Mouse (Mus musculus): ENCODE results near the gene Srrd. TPM values are rescaled to one million over a fixed set of nuclear protein-coding genes. Genes with fewer than 3 reads are reported as not detected.
A peak's percentile ranks its signal among the peaks of the same experiment; 100 is the strongest.

Gene Srrd
- total and polyA plus RNA-seq, 3 experiments, result 18.5 to 28.0 (median 21.3) TPM

DNA sequence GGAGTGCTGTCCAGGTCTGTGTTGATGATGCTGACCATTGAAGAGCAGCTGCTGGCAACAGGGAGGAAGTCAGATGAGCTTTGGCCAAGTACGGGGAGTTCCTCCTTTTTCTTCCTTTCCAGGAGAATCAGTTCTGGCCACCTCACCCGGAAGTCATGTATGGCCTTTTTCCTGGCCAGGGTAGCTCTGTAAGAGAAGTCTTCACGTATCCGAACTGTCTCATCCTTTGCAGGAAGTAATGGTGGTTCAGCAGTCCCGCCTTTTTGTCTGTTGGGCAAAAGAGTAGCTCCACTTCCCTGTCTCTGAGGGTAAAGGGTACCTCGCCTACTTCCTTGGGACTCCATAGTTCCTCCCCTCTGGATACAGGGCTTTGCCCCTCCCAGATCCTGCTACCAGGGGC lies 12.7 kb upstream of the Srrd start:
- peaks cover 88% of the 10 kb centered on the region for H3K36me3 ChIP-seq (replicated peaks)
- H3K9me3 ChIP-seq (replicated peaks), result no peaks in the 10 kb centered on the region
- no peak overlapping the region for H3K4me3 ChIP-seq (ENCODE audit: low read depth, low read length)
- TF ChIP-seq POLR2AphosphoS5 (IDR thresholded peaks at IDR 0.05; ENCODE audit: insufficient replicate concordance, low read depth, low read length) (no peak), GATA1 (IDR thresholded peaks at IDR 0.05; ENCODE audit: borderline replicate concordance, low read length) (no peak), TAL1 (conservative IDR thresholded peaks at IDR 0.05; ENCODE audit: low read depth, low read length) (no peak), GATA2 (IDR thresholded peaks at IDR 0.05; ENCODE audit: borderline replicate concordance, low read depth, low read length) (no peak), CTCF (IDR thresholded peaks at IDR 0.05; ENCODE audit: low read depth, low read length) (no peak)
- DNase-seq (ENCODE audit: low spot score), result no peak
- ATAC-seq (ENCODE audit: extremely low read depth, insufficient number of reproducible peaks, low FRiP score, poor library complexity, severe bottlenecking), result no peak
- H3K27me3 ChIP-seq (ENCODE audit: insufficient read depth, low read length), result no peaks in the 10 kb centered on the region
- peaks cover 63% of the 10 kb centered on the region for H3K4me1 ChIP-seq (ENCODE audit: insufficient read depth, low read depth, low read length)

DNA sequence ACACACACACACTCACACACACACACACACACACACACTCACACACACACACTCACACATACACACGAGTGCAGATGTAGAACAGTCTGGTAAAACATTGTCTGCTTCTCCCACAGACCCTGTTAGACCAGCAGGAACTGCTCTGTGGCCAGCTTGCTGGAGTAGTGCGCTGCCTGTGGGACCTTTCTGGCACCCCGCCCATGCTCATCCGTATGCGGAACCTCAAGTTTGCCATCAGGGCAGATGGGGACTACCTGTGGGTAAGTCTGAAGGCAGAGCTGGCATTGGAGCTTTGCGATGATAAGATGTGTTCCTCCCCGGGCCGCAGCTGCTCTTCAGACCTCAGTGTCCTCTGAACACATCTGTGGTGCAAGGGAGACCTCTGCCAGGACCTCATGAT lies 6.3 kb upstream of the Srrd start:
- ATAC-seq (ENCODE audit: extremely low read depth, insufficient number of reproducible peaks, low FRiP score, poor library complexity, severe bottlenecking), result no peak
- H3K9me3 ChIP-seq (replicated peaks), result no peaks in the 10 kb centered on the region
- DNase-seq (ENCODE audit: low spot score), result no peak
- H3K4me1 ChIP-seq (ENCODE audit: insufficient read depth, low read depth, low read length), result peaks cover 46% of the 10 kb centered on the region
- no peaks in the 10 kb centered on the region for H3K27me3 ChIP-seq (ENCODE audit: insufficient read depth, low read length)
- peaks cover 96% of the 10 kb centered on the region for H3K36me3 ChIP-seq (replicated peaks)
- TF ChIP-seq POLR2AphosphoS5 (IDR thresholded peaks at IDR 0.05; ENCODE audit: insufficient replicate concordance, low read depth, low read length) (no peak), GATA1 (IDR thresholded peaks at IDR 0.05; ENCODE audit: borderline replicate concordance, low read length) (no peak), GATA2 (IDR thresholded peaks at IDR 0.05; ENCODE audit: borderline replicate concordance, low read depth, low read length) (no peak), TAL1 (conservative IDR thresholded peaks at IDR 0.05; ENCODE audit: low read depth, low read length) (no peak), CTCF (IDR thresholded peaks at IDR 0.05; ENCODE audit: low read depth, low read length) (no peak)
- no peak overlapping the region for H3K4me3 ChIP-seq (ENCODE audit: low read depth, low read length)

DNA sequence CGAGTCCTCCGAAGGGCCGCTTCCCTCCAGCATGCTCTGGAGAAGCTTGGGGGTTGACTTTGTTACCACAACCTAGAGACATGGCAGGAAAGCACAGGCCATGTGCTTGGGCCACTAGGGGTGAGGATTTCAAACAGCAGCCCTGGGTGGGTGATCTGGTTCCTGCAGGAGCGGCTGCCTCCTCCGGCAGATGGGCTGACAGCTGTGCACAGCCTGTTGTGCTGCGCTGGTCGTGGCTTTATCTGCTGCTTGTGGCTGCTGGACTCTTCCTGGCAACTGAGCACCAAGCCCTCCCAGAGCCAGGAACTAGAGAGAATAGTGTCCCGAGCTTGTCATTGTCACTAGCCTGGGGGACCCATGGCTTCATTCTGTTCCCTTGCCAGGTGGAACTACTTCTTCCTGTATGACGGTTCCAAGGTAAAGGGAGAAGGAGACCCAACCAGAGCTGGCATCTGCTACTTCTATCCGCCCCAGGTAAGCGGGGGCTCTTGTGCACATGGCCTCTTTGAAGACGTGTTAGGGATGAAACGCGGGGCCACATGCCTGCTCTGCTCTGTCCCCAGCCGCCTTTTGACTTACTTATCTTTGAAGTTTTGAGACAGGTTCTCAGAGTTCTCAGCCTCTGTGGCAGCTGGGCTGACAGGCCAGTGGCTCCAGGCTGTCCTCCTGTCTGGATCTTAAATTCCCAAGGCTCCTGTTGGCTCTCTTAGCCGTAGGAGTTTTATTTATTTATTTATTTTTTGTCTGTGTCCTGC lies 3.5 kb upstream of the Srrd start:
- Histone ChIP-seq H3K36me3 (replicated peaks) (peaks cover 72% of the 10 kb centered on the region), H3K4me3 (ENCODE audit: low read depth, low read length) (peak overlapping the region; percentile 50; the same call in 1 of the 2 replicates), H3K4me1 (ENCODE audit: insufficient read depth, low read depth, low read length) (peaks cover 64% of the 10 kb centered on the region), H3K9me3 (replicated peaks) (no peaks in the 10 kb centered on the region), H3K27me3 (ENCODE audit: insufficient read depth, low read length) (no peaks in the 10 kb centered on the region)
- TF ChIP-seq TAL1 (conservative IDR thresholded peaks at IDR 0.05; ENCODE audit: low read depth, low read length) (no peak), POLR2AphosphoS5 (IDR thresholded peaks at IDR 0.05; ENCODE audit: insufficient replicate concordance, low read depth, low read length) (no peak), CTCF (IDR thresholded peaks at IDR 0.05; ENCODE audit: low read depth, low read length) (no peak), GATA2 (IDR thresholded peaks at IDR 0.05; ENCODE audit: borderline replicate concordance, low read depth, low read length) (no peak), GATA1 (IDR thresholded peaks at IDR 0.05; ENCODE audit: borderline replicate concordance, low read length) (no peak)
- ATAC-seq (ENCODE audit: extremely low read depth, insufficient number of reproducible peaks, low FRiP score, poor library complexity, severe bottlenecking), result no peak
- DNase-seq (ENCODE audit: low spot score), result no peak

DNA sequence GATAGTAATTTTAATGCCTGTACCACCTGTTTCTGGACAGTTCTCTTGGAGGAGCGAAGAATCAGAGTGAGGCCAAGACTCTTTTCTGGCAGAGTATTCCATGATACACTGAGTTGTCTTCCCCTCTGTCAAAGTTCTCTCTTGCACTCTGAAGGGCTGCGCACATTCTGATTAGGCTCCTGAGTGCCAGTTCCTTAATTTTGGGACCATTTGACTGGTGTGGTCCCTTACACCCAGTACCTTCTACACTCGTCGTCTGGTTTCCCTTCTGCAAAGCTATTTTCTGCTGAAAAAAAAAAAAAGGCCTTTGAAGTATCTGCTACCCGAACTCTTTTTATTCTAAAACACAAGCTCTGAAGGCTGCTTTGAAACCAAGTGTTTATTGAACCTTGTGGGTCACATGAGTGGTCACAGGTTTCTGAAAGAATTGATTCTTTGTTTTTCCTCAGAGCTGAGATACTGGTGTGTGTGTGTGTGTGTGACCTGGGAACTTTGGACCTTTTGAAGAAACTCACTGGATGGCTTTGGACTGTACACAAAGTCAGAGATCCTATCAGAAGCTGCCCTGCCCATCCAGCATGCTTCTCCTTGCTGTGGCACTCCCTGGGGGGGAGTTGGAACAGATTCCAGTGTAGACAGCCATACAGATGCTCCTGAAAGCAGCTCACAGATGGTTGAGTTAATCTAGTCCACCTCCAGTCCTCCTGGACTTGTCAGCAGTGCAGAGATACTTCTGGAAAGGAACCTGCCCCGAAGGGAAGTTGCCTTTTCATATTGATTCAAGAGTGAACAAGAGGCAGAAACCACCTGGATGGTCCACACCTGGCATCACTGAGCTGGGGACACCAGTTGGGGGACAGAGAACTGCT lies 1.5 kb upstream of the Srrd start:
- peaks cover 66% of the 10 kb centered on the region for H3K4me1 ChIP-seq (ENCODE audit: insufficient read depth, low read depth, low read length)
- H3K36me3 ChIP-seq (replicated peaks), result peaks cover 72% of the 10 kb centered on the region
- no peak for TF ChIP-seq CTCF (IDR thresholded peaks at IDR 0.05; ENCODE audit: low read depth, low read length)
- TF ChIP-seq GATA1 (IDR thresholded peaks at IDR 0.05; ENCODE audit: borderline replicate concordance, low read length), result no peak
- no peak for TF ChIP-seq GATA2 (IDR thresholded peaks at IDR 0.05; ENCODE audit: borderline replicate concordance, low read depth, low read length)
- no peak for TF ChIP-seq TAL1 (conservative IDR thresholded peaks at IDR 0.05; ENCODE audit: low read depth, low read length)
- TF ChIP-seq POLR2AphosphoS5 (IDR thresholded peaks at IDR 0.05; ENCODE audit: insufficient replicate concordance, low read depth, low read length), result no peak
- H3K27me3 ChIP-seq (ENCODE audit: insufficient read depth, low read length), result no peaks in the 10 kb centered on the region
- no peak for ATAC-seq (ENCODE audit: extremely low read depth, insufficient number of reproducible peaks, low FRiP score, poor library complexity, severe bottlenecking)
- H3K4me3 ChIP-seq (ENCODE audit: low read depth, low read length), result no peak overlapping the region; the same call in 1 of the 2 replicates
- no peak for DNase-seq (ENCODE audit: low spot score)
- H3K9me3 ChIP-seq (replicated peaks), result no peaks in the 10 kb centered on the region

DNA sequence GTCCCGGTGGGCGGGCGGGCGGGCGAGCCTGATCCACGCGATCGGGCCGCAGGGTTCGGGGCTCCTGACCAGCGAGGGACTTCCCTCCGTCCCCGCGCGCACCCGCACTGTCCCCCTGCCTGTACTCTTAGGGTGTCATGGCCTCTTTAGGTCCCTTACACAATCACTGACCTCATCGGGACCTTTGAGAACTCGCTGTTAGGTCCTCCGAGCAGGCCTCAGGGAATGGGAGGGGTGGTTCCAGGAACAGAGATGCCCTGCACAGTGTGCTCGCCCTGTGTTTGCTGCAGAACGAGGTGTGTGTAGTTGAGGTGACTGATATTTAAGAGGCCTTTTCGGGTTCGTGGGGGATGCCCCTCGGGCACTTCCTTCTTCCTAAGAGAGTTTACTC lies 360 bp upstream of the Srrd start:
- Histone ChIP-seq H3K27me3 (ENCODE audit: insufficient read depth, low read length) (no peaks in the 10 kb centered on the region), H3K9me3 (replicated peaks) (no peaks in the 10 kb centered on the region), H3K36me3 (replicated peaks) (peaks cover 71% of the 10 kb centered on the region), H3K4me1 (ENCODE audit: insufficient read depth, low read depth, low read length) (peaks cover 72% of the 10 kb centered on the region), H3K4me3 (ENCODE audit: low read depth, low read length) (peak overlapping the region; percentile 91)
- no peak for TF ChIP-seq GATA1 (IDR thresholded peaks at IDR 0.05; ENCODE audit: borderline replicate concordance, low read length)
- no peak for TF ChIP-seq TAL1 (conservative IDR thresholded peaks at IDR 0.05; ENCODE audit: low read depth, low read length)
- TF ChIP-seq POLR2AphosphoS5 (IDR thresholded peaks at IDR 0.05; ENCODE audit: insufficient replicate concordance, low read depth, low read length), result no peak
- no peak for TF ChIP-seq GATA2 (IDR thresholded peaks at IDR 0.05; ENCODE audit: borderline replicate concordance, low read depth, low read length)
- TF ChIP-seq CTCF (IDR thresholded peaks at IDR 0.05; ENCODE audit: low read depth, low read length), result no peak
- DNase-seq (ENCODE audit: low spot score) (peak; percentile 63), ATAC-seq (ENCODE audit: extremely low read depth, insufficient number of reproducible peaks, low FRiP score, poor library complexity, severe bottlenecking) (peak; percentile 34; the same call in 1 of the 2 replicates)

DNA sequence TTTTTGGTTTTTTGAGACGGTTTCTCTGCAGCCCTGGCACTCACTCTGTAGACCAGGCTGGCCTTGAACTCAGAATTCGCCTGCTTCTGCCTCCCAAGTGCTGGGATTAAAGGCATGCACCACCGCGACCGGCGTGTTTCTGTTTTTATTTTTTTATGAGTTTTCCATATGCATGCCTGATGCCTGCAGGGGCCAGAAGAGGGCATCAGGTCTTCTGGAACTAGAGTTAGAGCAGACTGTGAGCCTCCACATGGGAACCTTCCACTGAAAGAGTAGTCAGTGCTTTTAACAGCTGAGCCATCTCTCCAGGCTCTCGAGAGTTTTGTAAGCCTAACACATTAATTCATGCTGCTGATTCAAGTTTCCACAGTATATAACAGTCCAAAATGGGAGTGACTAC lies 3.6 kb downstream of the Srrd start:
- Histone ChIP-seq H3K27me3 (ENCODE audit: insufficient read depth, low read length) (no peaks in the 10 kb centered on the region; the same call in 1 of the 2 replicates), H3K36me3 (replicated peaks) (peaks cover 72% of the 10 kb centered on the region), H3K4me3 (ENCODE audit: low read depth, low read length) (no peak overlapping the region), H3K9me3 (replicated peaks) (peaks cover 5% of the 10 kb centered on the region; the same call in 1 of the 2 replicates), H3K4me1 (ENCODE audit: insufficient read depth, low read depth, low read length) (peaks cover 59% of the 10 kb centered on the region)
- DNase-seq (ENCODE audit: low spot score) (no peak), ATAC-seq (ENCODE audit: extremely low read depth, insufficient number of reproducible peaks, low FRiP score, poor library complexity, severe bottlenecking) (no peak)
- no peak for TF ChIP-seq GATA1 (IDR thresholded peaks at IDR 0.05; ENCODE audit: borderline replicate concordance, low read length)
- no peak for TF ChIP-seq POLR2AphosphoS5 (IDR thresholded peaks at IDR 0.05; ENCODE audit: insufficient replicate concordance, low read depth, low read length)
